Mouse (Mus musculus): ENCODE measurements around the gene Ttc28. TPM values are rescaled to one million over a fixed set of nuclear protein-coding genes. Genes with fewer than 3 reads are reported as not detected.

Ttc28 gene
- total and polyA plus RNA-seq, 3 experiments: 0.21 to 0.89 (median 0.28) TPM

DNA sequence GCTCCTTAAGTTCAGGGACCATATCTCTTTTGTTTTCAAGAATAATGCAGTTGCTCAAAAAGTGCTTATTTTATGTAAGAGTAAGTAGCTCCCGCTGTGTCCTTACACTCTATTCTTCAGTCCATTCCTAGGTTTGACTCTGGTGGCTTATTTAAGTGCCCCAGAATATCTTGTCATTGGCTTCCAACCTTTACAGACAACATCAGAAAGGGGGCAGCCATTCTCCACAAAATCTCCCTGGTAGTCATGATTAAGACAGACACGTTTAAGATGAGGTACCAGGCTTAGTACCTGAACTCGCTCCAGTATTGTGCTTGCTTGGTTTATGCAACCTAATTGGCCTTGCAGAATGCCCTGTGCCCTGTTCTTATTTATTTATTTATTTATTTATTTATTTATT is 102.8 kb downstream of the Ttc28 start:
- dilution Hi-C loops (cut with MboI; ENCODE audit: extremely low pct_ligation_motif_present, extremely low pct_unique_long_range_greater_than_20kb, low sequenced_read_pairs): no loop called here
- Histone ChIP-seq H3K36me3 (replicated peaks in 1 of 2; ENCODE audit: control insufficient read depth in 1 of 2, insufficient read depth in 1 of 2, low read length in 1 of 2) (no peaks in the 10 kb centered on the region), H3K27ac (ENCODE audit: insufficient read depth, low read depth) (no peak overlapping the region), H3K4me1 (ENCODE audit: control insufficient read depth in 1 of 2, insufficient read depth in 2 of 2) (peaks cover 2 to 11% of the 10 kb centered on the region in 2 experiments; a peak in 3 of 4 replicates), H3K4me2 (ENCODE audit: insufficient read depth, low read depth, poor library complexity, severe bottlenecking) (no peak overlapping the region), H3K27me3 (replicated peaks) (peaks cover 31% of the 10 kb centered on the region), H3K4me3 (replicated peaks in 1 of 3; ENCODE audit: low read depth in 2 of 3, low read length in 2 of 3, poor library complexity in 1 of 3) (no peak overlapping the region), H3K9ac (ENCODE audit: insufficient read depth, low read depth) (no peak overlapping the region), H3K79me2 (replicated peaks; ENCODE audit: control insufficient read depth, extremely low read depth, insufficient read depth, poor library complexity, severe bottlenecking) (no peaks in the 10 kb centered on the region), H3K9me3 (replicated peaks; ENCODE audit: low read length) (no peaks in the 10 kb centered on the region)
- in situ Hi-C loops (cut with MboI; ENCODE audit: low pct_ligation_motif_present, low pct_unique_long_range_greater_than_20kb, low sequenced_read_pairs): no loop called here
- no peak for DNase-seq (ENCODE audit: extremely low read depth)
- TF ChIP-seq MAZ (IDR thresholded peaks at IDR 0.05; ENCODE audit: low read depth, low read length): no peak
- TF ChIP-seq CTCF (conservative IDR thresholded peaks at IDR 0.05 in 1 of 2, IDR thresholded peaks at IDR 0.05 in 1 of 2; ENCODE audit: low read depth in 2 of 2, low read length in 2 of 2): peak in 1 of 2 experiments; percentile 27; a peak in 2 of 4 replicates
- TF ChIP-seq RAD21 (IDR thresholded peaks at IDR 0.05; ENCODE audit: low read depth, low read length): peak; percentile 21

DNA sequence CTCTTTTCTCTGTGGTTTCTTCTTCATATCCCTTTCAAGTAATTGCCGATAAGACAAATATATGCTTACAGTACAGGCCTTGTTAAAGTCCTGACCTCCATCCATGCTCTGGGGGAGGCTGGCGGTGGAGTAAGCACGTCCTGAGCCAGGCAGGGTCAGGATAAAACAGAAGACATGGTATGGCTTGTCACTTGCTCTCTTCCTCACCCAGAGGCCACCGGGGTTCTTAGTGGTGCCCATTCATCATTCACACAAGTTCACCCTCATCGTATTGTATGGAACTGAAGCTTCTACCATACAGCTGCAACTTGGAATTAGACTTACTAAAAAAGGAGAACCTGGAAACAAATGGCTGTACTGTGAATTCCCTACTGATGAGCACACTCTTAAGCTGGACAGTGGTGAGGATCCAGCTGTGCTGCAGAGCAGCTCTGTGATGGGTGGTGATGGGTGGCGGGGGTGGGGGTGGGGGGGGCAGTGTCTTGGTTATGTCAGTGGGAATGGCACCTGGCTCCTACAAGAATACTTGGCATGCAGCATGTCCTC is 104.6 kb downstream of the Ttc28 start:
- Histone ChIP-seq H3K27ac (ENCODE audit: insufficient read depth, low read depth) (no peak overlapping the region), H3K4me3 (replicated peaks in 1 of 3; ENCODE audit: low read depth in 2 of 3, low read length in 2 of 3, poor library complexity in 1 of 3) (no peak overlapping the region), H3K4me2 (ENCODE audit: insufficient read depth, low read depth, poor library complexity, severe bottlenecking) (no peak overlapping the region), H3K9me3 (replicated peaks; ENCODE audit: low read length) (no peaks in the 10 kb centered on the region), H3K79me2 (replicated peaks; ENCODE audit: control insufficient read depth, extremely low read depth, insufficient read depth, poor library complexity, severe bottlenecking) (no peaks in the 10 kb centered on the region), H3K4me1 (ENCODE audit: control insufficient read depth in 1 of 2, insufficient read depth in 2 of 2) (peaks cover 0 to 8% of the 10 kb centered on the region in 2 experiments; a peak in 2 of 4 replicates), H3K36me3 (replicated peaks in 1 of 2; ENCODE audit: control insufficient read depth in 1 of 2, insufficient read depth in 1 of 2, low read length in 1 of 2) (no peaks in the 10 kb centered on the region), H3K27me3 (replicated peaks) (peaks cover 21% of the 10 kb centered on the region), H3K9ac (ENCODE audit: insufficient read depth, low read depth) (no peak overlapping the region)
- dilution Hi-C loops (cut with MboI; ENCODE audit: extremely low pct_ligation_motif_present, extremely low pct_unique_long_range_greater_than_20kb, low sequenced_read_pairs): no loop called here
- in situ Hi-C loops (cut with MboI; ENCODE audit: low pct_ligation_motif_present, low pct_unique_long_range_greater_than_20kb, low sequenced_read_pairs): no loop called here
- no peak for DNase-seq (ENCODE audit: extremely low read depth)
- no peak for TF ChIP-seq NELFE (IDR thresholded peaks at IDR 0.05; ENCODE audit: low read depth, low read length)
- no peak for TF ChIP-seq ZMIZ1 (IDR thresholded peaks at IDR 0.05; ENCODE audit: low read depth, low read length)
- TF ChIP-seq CTCF (conservative IDR thresholded peaks at IDR 0.05 in 1 of 2, IDR thresholded peaks at IDR 0.05 in 1 of 2; ENCODE audit: low read depth in 2 of 2, low read length in 2 of 2): no peak
- TF ChIP-seq UBTF (IDR thresholded peaks at IDR 0.05; ENCODE audit: low read depth, low read length): no peak
- no peak for TF ChIP-seq EP300 (IDR thresholded peaks at IDR 0.05; ENCODE audit: low read length)
- no peak for TF ChIP-seq JUN (IDR thresholded peaks at IDR 0.05; ENCODE audit: insufficient read depth, low read depth, low read length)
- TF ChIP-seq KAT2A (IDR thresholded peaks at IDR 0.05; ENCODE audit: insufficient replicate concordance, low read length): no peak
- no peak for TF ChIP-seq POLR2A (IDR thresholded peaks at IDR 0.05; ENCODE audit: low read depth, low read length)
- TF ChIP-seq ETS1 (conservative IDR thresholded peaks at IDR 0.05; ENCODE audit: low read depth, low read length): no peak
- no peak for TF ChIP-seq MAX (IDR thresholded peaks at IDR 0.05; ENCODE audit: low read length)
- no peak for TF ChIP-seq PAX5 (IDR thresholded peaks at IDR 0.05; ENCODE audit: low read length)
- no peak for TF ChIP-seq POLR2AphosphoS2 (IDR thresholded peaks at IDR 0.05; ENCODE audit: low read depth, low read length)
- TF ChIP-seq ZNF384 (IDR thresholded peaks at IDR 0.05; ENCODE audit: low read depth, low read length): no peak
- no peak for TF ChIP-seq ZKSCAN1 (IDR thresholded peaks at IDR 0.05; ENCODE audit: borderline replicate concordance, low read depth, low read length)
- TF ChIP-seq MAFK (IDR thresholded peaks at IDR 0.05; ENCODE audit: insufficient replicate concordance, low read length): no peak

All from CH12.LX (cell line).